Mouse (Mus musculus) ES-Bruce4 (cell line): ENCODE data around the gene Pnpla2.

Experiments
- CTCF ChIP-seq: IDR thresholded peaks from one replicate; pipeline ENCODE4 v1.8.1; 2011; ENCODE audit warnings: low read depth, low read length
- POLR2A ChIP-seq: IDR thresholded peaks from one replicate; pipeline ENCODE4 v1.8.1; 2011; ENCODE audit warnings: low read length; ENCODE audit not compliant: insufficient read depth

GRCm38 (mm10) chr7:141440613-141441012, 14.4 kb upstream of the Pnpla2 start:
- TF ChIP-seq CTCF (peak; percentile 79), POLR2A (no peak)
